Mouse (Mus musculus) liver, embryonic 15.5 days (tissue): ENCODE results near the gene Rpgr. TPM values are rescaled to one million over a fixed set of nuclear protein-coding genes. Genes with fewer than 3 reads are reported as not detected.

Source experiments
- ATAC-seq: fragments of 200-750 bp; cut with Nextera tagmentation; 2 replicates; pipeline ENCODE4 v1.8.0; 2017; ENCODE audit warnings: moderate number of reproducible peaks, mild to moderate bottlenecking, moderate library complexity; ENCODE audit not compliant: insufficient read depth
- H3K27ac ChIP-seq: fragments of 300-500 bp; sonication (generic); replicated peaks from 2 replicates; pipeline ENCODE4 v1.5.1; 2015; ENCODE audit warnings: mild to moderate bottlenecking, inconsistent platforms
- H3K27me3 ChIP-seq: fragments of 300-500 bp; sonication (generic); 2 replicates; pipeline ENCODE4 v1.6.1; 2015; ENCODE audit warnings: mild to moderate bottlenecking, inconsistent platforms
- H3K36me3 ChIP-seq: fragments of 300-500 bp; sonication (generic); replicated peaks from 2 replicates; pipeline ENCODE4 v1.6.1; 2015; ENCODE audit warnings: moderate library complexity, mild to moderate bottlenecking, inconsistent platforms
- H3K4me1 ChIP-seq: fragments of 300-500 bp; sonication (generic); replicated peaks from 2 replicates; pipeline ENCODE4 v1.6.1; 2015; ENCODE audit warnings: inconsistent platforms
- H3K4me2 ChIP-seq: fragments of 300-500 bp; sonication (generic); 2 replicates; pipeline ENCODE4 v1.6.1; 2015; ENCODE audit warnings: moderate library complexity, mild to moderate bottlenecking, inconsistent platforms
- H3K4me3 ChIP-seq: fragments of 300-500 bp; sonication (generic); replicated peaks from 2 replicates; pipeline ENCODE4 v1.5.1; 2015; ENCODE audit warnings: mild to moderate bottlenecking, inconsistent platforms
- H3K9ac ChIP-seq: fragments of 300-500 bp; sonication (generic); 2 replicates; pipeline ENCODE4 v1.6.1; 2015; ENCODE audit warnings: moderate library complexity, mild to moderate bottlenecking, inconsistent platforms
- H3K9me3 ChIP-seq: fragments of 300-500 bp; sonication (generic); replicated peaks from 2 replicates; pipeline ENCODE4 v1.6.1; 2016; ENCODE audit warnings: inconsistent platforms
- WGBS: fragments of 180-500 bp; shearing (Covaris S2); methylation state at CpG from one replicate; pipeline ENCODE4 v1.1.7; 2015; ENCODE audit warnings: mixed read lengths; ENCODE audit not compliant: insufficient replicate concordance; 5-methylcytosine and 5-hydroxymethylcytosine counted together
- polyA plus RNA-seq: library from polyadenylated mRNA; unstranded; fragments of >200 nt; fragmentation: Nextera tagmentation; extraction: Ambion mirVana; gene quantifications from 2 replicates; pipeline ENCODE4 v1.2.1, GENCODE M21; 2015

Rpgr gene
- polyA plus RNA-seq, 1 experiment from 2014 or later: 2.3 TPM

DNA sequence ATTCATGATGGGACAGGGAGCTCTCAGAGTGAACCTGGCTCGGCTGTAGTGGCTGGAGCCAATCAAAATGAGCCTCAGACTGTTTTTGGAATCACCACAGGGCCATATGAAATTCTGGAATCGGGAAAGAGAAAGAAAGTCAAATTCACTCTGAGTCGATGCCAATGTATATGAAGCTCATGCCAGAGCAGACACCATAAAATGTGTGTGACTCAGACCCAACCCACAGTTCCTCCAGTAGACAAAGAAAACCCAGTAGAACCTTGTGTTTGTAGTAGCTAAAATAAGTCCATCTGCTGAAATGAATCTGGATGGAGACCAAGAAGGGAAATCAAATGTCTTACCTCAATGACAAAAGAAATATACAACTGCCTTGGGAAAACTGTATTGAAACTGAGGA is 142.8 kb downstream of the Rpgr start:
- Histone ChIP-seq H3K4me1 (no peaks in the 10 kb centered on the region), H3K27me3 (no peaks in the 10 kb centered on the region), H3K27ac (no peak overlapping the region), H3K4me3 (no peak overlapping the region), H3K4me2 (no peak overlapping the region), H3K9ac (no peak overlapping the region), H3K9me3 (no peaks in the 10 kb centered on the region), H3K36me3 (no peaks in the 10 kb centered on the region)
- 46% methylated on average over 3 of the region's 3 CpGs for WGBS
- no peak for ATAC-seq

- H3K27ac ChIP-seq: no peak overlapping the region
- H3K4me2 ChIP-seq: no peak overlapping the region
- no peak for ATAC-seq
- 54% methylated on average over 2 of the region's 2 CpGs for WGBS
- H3K4me1 ChIP-seq: no peaks in the 10 kb centered on the region
- H3K9ac ChIP-seq: no peak overlapping the region
- no peaks in the 10 kb centered on the region for H3K36me3 ChIP-seq
- no peak overlapping the region for H3K4me3 ChIP-seq
- H3K9me3 ChIP-seq: no peaks in the 10 kb centered on the region
- no peaks in the 10 kb centered on the region for H3K27me3 ChIP-seq
These were observed 145.2 kb downstream of the Rpgr start for GRCm38 (mm10) chrX:10071529-10071928.

GRCm38 (mm10) chrX:10070689-10071088 is 146.0 kb downstream of the Rpgr start:
- H3K36me3 ChIP-seq: no peaks in the 10 kb centered on the region
- 19% methylated on average over 6 of the region's 6 CpGs for WGBS
- no peaks in the 10 kb centered on the region for H3K4me1 ChIP-seq
- H3K4me3 ChIP-seq: no peak overlapping the region
- H3K4me2 ChIP-seq: no peak overlapping the region
- ATAC-seq: no peak
- no peak overlapping the region for H3K9ac ChIP-seq
- no peaks in the 10 kb centered on the region for H3K9me3 ChIP-seq
- H3K27me3 ChIP-seq: no peaks in the 10 kb centered on the region
- H3K27ac ChIP-seq: no peak overlapping the region

- ATAC-seq: no peak
- no peaks in the 10 kb centered on the region for H3K9me3 ChIP-seq
- H3K4me3 ChIP-seq: no peak overlapping the region
- H3K36me3 ChIP-seq: no peaks in the 10 kb centered on the region
- H3K27ac ChIP-seq: no peak overlapping the region
- no peaks in the 10 kb centered on the region for H3K4me1 ChIP-seq
- H3K9ac ChIP-seq: no peak overlapping the region
- WGBS: 60% methylated on average over 4 of the region's 4 CpGs
- H3K4me2 ChIP-seq: no peak overlapping the region
- no peaks in the 10 kb centered on the region for H3K27me3 ChIP-seq
These were observed 147.3 kb downstream of the Rpgr start for GRCm38 (mm10) chrX:10069405-10069804.

GRCm38 (mm10) chrX:10063781-10064180 is 152.9 kb downstream of the Rpgr start:
- H3K27ac ChIP-seq: no peak overlapping the region
- no peaks in the 10 kb centered on the region for H3K27me3 ChIP-seq
- no peaks in the 10 kb centered on the region for H3K4me1 ChIP-seq
- H3K4me3 ChIP-seq: no peak overlapping the region
- 45% methylated on average over 1 of the region's 1 CpGs for WGBS
- H3K9me3 ChIP-seq: no peaks in the 10 kb centered on the region
- ATAC-seq: no peak
- no peak overlapping the region for H3K4me2 ChIP-seq
- H3K9ac ChIP-seq: no peak overlapping the region
- H3K36me3 ChIP-seq: no peaks in the 10 kb centered on the region

GRCm38 (mm10) chrX:10063361-10063760 is 153.4 kb downstream of the Rpgr start:
- no peak for ATAC-seq
- 46% methylated on average over 2 of the region's 2 CpGs for WGBS
- no peaks in the 10 kb centered on the region for H3K27me3 ChIP-seq
- H3K9ac ChIP-seq: no peak overlapping the region
- no peak overlapping the region for H3K4me3 ChIP-seq
- H3K4me2 ChIP-seq: no peak overlapping the region
- no peak overlapping the region for H3K27ac ChIP-seq
- no peaks in the 10 kb centered on the region for H3K9me3 ChIP-seq
- H3K4me1 ChIP-seq: no peaks in the 10 kb centered on the region
- H3K36me3 ChIP-seq: no peaks in the 10 kb centered on the region

DNA sequence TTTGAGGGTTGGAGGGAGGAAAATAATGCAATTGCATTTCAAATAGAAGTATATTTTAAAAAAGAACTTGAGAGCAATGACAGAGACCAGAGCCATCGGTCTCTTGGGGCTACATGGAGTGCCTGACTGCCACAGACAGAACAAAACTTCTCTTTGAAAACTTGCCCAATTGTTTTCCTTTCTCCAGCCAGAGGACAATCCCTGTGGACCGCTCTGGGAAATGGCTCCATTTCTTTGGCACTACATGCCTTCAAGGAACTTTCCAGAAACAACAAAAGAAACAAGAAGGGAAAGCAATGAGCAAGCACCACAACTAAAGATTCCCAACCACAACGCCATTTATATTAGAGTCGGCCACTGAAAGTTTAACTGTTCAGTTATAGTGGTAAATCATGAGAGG is 154.5 kb downstream of the Rpgr start:
- WGBS: 66% methylated on average over 4 of the region's 4 CpGs

GRCm38 (mm10) chrX:10034666-10035065 is 182.1 kb downstream of the Rpgr start:
- H3K9ac ChIP-seq: no peak overlapping the region
- no peaks in the 10 kb centered on the region for H3K9me3 ChIP-seq
- no peaks in the 10 kb centered on the region for H3K36me3 ChIP-seq
- no peak overlapping the region for H3K4me2 ChIP-seq
- no peaks in the 10 kb centered on the region for H3K27me3 ChIP-seq
- no peaks in the 10 kb centered on the region for H3K4me1 ChIP-seq
- ATAC-seq: no peak
- H3K4me3 ChIP-seq: no peak overlapping the region
- no peak overlapping the region for H3K27ac ChIP-seq

More for the DNA sequence above, 154.5 kb downstream of the Rpgr start:
- no peaks in the 10 kb centered on the region for H3K4me1 ChIP-seq
- H3K27ac ChIP-seq: no peak overlapping the region
- ATAC-seq: no peak
- no peaks in the 10 kb centered on the region for H3K36me3 ChIP-seq
- H3K4me2 ChIP-seq: no peak overlapping the region
- no peak overlapping the region for H3K9ac ChIP-seq
- no peaks in the 10 kb centered on the region for H3K9me3 ChIP-seq
- no peaks in the 10 kb centered on the region for H3K27me3 ChIP-seq
- no peak overlapping the region for H3K4me3 ChIP-seq

Other genes starting within 250 kb of the Rpgr start
- gene Srpx, start 99.2 kb downstream of the Rpgr start, polyA plus RNA-seq: 1.2 and 1.3 TPM in 2 replicates
- gene Otc, start 35.4 kb upstream of the Rpgr start, polyA plus RNA-seq: 50.8 and 53.3 TPM in 2 replicates